Mouse (Mus musculus): Measurements from ENCODE around the gene Mpc1. TPM values are rescaled to one million over a fixed set of nuclear protein-coding genes. Genes with fewer than 3 reads are reported as not detected.

Gene Mpc1
- polyA plus RNA-seq, 1 experiment = 24.5 TPM

DNA sequence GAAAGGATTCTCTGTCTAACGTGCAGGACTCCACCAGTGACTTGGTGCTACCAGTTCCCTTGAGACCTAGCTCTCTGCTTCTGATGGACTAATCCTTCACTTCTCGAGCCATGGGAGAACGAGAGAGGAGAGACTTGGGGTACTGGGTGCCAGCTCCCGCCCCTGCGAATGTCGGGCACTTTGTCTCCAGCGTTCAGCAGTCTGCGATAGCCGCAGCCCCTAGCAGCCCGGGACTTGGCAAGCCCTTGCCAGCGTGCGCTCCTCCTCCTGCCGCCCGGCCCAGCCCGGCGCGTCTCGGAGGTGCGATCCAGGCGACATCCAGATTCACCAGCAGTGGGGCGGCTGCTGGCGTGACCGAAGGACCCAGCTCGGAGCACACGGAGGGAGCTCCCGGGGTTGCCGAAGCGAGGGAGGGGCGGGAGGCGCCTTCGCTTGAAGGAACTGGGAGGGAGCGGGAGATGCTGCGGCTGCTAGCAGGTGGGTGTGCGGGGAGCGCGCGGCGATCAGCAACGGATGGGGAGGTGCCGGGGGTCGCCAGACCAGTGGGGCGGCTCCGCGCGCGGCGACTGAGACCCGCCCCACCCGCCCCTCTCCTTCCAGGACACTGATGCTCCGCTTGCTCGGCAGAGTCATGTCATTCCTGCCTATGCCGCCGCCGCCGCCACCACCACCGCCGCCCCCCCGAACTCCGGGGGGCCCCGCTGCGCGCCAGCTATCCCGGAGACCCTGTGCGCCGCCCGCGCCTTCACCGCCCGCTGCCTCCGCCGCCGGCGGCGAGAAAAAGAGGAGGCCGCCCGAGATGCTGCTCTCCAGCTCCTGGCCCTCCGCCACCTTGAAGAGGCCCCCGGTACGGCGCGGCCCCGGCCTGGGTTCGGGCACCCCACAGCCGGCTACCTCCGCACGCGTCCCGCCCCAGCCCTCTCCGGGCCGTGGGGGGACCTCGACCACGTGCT is 58.0 kb downstream of the Mpc1 start:
- H3K27ac ChIP-seq (ENCODE audit: insufficient read depth, low read length) = no peak overlapping the region
- no peaks in the 10 kb centered on the region for H3K36me3 ChIP-seq (ENCODE audit: control insufficient read depth, insufficient read depth, low read length)
- 2% methylated on average over 69 of the region's 92 CpGs for WGBS
- H3K27me3 ChIP-seq (ENCODE audit: control insufficient read depth, insufficient read depth, low read length) = peaks cover 13% of the 10 kb centered on the region
- H3K4me1 ChIP-seq (ENCODE audit: control insufficient read depth, insufficient read depth, insufficient read length) = peaks cover 12% of the 10 kb centered on the region
- DNase-seq (ENCODE audit: low read depth in 1 of 2, low spot score in 2 of 2) = no peak
- peak overlapping the region; percentile 28; the same call in 1 of the 2 replicates for H3K4me3 ChIP-seq (ENCODE audit: extremely low read depth, insufficient read depth, insufficient read length)
- TF ChIP-seq POLR2A (IDR thresholded peaks at IDR 0.05; ENCODE audit: low read depth, low read length) = no peak
- no peak for TF ChIP-seq CTCF (IDR thresholded peaks at IDR 0.05; ENCODE audit: extremely low read depth, insufficient read depth, insufficient read length, insufficient replicate concordance)

- no peak for TF ChIP-seq CTCF (IDR thresholded peaks at IDR 0.05; ENCODE audit: extremely low read depth, insufficient read depth, insufficient read length, insufficient replicate concordance)
- TF ChIP-seq POLR2A (IDR thresholded peaks at IDR 0.05; ENCODE audit: low read depth, low read length) = no peak
- Histone ChIP-seq H3K4me1 (ENCODE audit: control insufficient read depth, insufficient read depth, insufficient read length) (peaks cover 12% of the 10 kb centered on the region), H3K27me3 (ENCODE audit: control insufficient read depth, insufficient read depth, low read length) (peaks cover 13% of the 10 kb centered on the region), H3K27ac (ENCODE audit: insufficient read depth, low read length) (no peak overlapping the region), H3K36me3 (ENCODE audit: control insufficient read depth, insufficient read depth, low read length) (no peaks in the 10 kb centered on the region), H3K4me3 (ENCODE audit: extremely low read depth, insufficient read depth, insufficient read length) (no peak overlapping the region; the same call in 1 of the 2 replicates)
- DNase-seq (ENCODE audit: low read depth in 1 of 2, low spot score in 2 of 2) = no peak
- 31% methylated on average over 46 of the region's 46 CpGs for WGBS
Observed at GRCm38 (mm10) chr17:8341360-8341963, 58.8 kb downstream of the Mpc1 start.

DNA sequence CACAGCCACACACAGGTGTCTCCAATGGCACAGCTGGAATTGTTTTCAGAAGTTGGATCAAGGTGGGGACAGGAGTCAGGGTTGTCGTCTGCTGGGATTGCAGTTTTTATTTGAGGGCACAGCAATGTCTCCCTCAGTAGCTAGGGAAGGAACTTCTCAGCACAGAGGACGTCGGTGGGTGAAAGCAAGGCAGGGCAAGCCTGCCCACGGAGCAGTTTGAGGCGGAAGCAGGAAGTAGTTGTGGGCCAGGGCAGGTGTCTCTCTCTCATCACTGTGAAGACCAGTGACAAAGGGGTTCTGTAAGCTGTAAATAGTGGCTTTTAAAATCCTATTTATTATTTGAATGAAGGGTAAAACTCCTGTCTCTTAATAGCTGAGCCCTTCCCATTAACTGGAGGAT is 60.0 kb downstream of the Mpc1 start:
- Histone ChIP-seq H3K27ac (ENCODE audit: insufficient read depth, low read length) (no peak overlapping the region), H3K4me3 (ENCODE audit: extremely low read depth, insufficient read depth, insufficient read length) (no peak overlapping the region), H3K36me3 (ENCODE audit: control insufficient read depth, insufficient read depth, low read length) (no peaks in the 10 kb centered on the region), H3K4me1 (ENCODE audit: control insufficient read depth, insufficient read depth, insufficient read length) (peaks cover 12% of the 10 kb centered on the region), H3K27me3 (ENCODE audit: control insufficient read depth, insufficient read depth, low read length) (peaks cover 13% of the 10 kb centered on the region)
- WGBS = 5% methylated on average over 5 of the region's 5 CpGs
- no peak for DNase-seq (ENCODE audit: low read depth in 1 of 2, low spot score in 2 of 2)
- TF ChIP-seq CTCF (IDR thresholded peaks at IDR 0.05; ENCODE audit: extremely low read depth, insufficient read depth, insufficient read length, insufficient replicate concordance) (no peak), POLR2A (IDR thresholded peaks at IDR 0.05; ENCODE audit: low read depth, low read length) (no peak)

GRCm38 (mm10) chr17:8343416-8343815 is 60.7 kb downstream of the Mpc1 start:
- Histone ChIP-seq H3K4me1 (ENCODE audit: control insufficient read depth, insufficient read depth, insufficient read length) (peaks cover 12% of the 10 kb centered on the region), H3K27me3 (ENCODE audit: control insufficient read depth, insufficient read depth, low read length) (peaks cover 13% of the 10 kb centered on the region), H3K4me3 (ENCODE audit: extremely low read depth, insufficient read depth, insufficient read length) (no peak overlapping the region), H3K36me3 (ENCODE audit: control insufficient read depth, insufficient read depth, low read length) (no peaks in the 10 kb centered on the region), H3K27ac (ENCODE audit: insufficient read depth, low read length) (no peak overlapping the region)
- 89% methylated on average over 6 of the region's 6 CpGs for WGBS
- DNase-seq (ENCODE audit: low read depth in 1 of 2, low spot score in 2 of 2) = no peak
- TF ChIP-seq POLR2A (IDR thresholded peaks at IDR 0.05; ENCODE audit: low read depth, low read length) = no peak
- TF ChIP-seq CTCF (IDR thresholded peaks at IDR 0.05; ENCODE audit: extremely low read depth, insufficient read depth, insufficient read length, insufficient replicate concordance) = no peak

Other genes with a start within 250 kb of the Mpc1 start
- gene Gm49673, start 135.1 kb upstream of the Mpc1 start, polyA plus RNA-seq (2012; rRNA removed) = 3.0 and 5.2 TPM in 2 replicates
- gene Rnaset2a, start 134.8 kb upstream of the Mpc1 start, polyA plus RNA-seq (2012; rRNA removed) = 31.2 and 48.4 TPM in 2 replicates
- 1.9 and 2.2 TPM in 2 replicates for gene Fgfr1op, start 117.4 kb upstream of the Mpc1 start, polyA plus RNA-seq (2012; rRNA removed)
- 43.7 and 44.4 TPM in 2 replicates for gene Ccr6, start 46.9 kb upstream of the Mpc1 start, polyA plus RNA-seq (2012; rRNA removed)
- 61.4 and 81.8 TPM in 2 replicates for gene Sft2d1, start 28.2 kb downstream of the Mpc1 start, polyA plus RNA-seq (2012; rRNA removed)
- gene Prr18, start 54.6 kb downstream of the Mpc1 start, polyA plus RNA-seq (2012; rRNA removed) = 0.28 and 0.42 TPM in 2 replicates
- gene T2, start 73.1 kb downstream of the Mpc1 start, polyA plus RNA-seq (2012; rRNA removed) = not detected in 2 replicates
- gene T, start 151.5 kb downstream of the Mpc1 start, polyA plus RNA-seq (2012; rRNA removed) = not detected in 2 replicates
- 1.5 and 3.2 TPM in 2 replicates for gene Pde10a, start 242.5 kb downstream of the Mpc1 start, polyA plus RNA-seq (2012; rRNA removed)